Mouse (Mus musculus): ENCODE data around the gene Hmgb1. TPM values are rescaled to one million over a fixed set of nuclear protein-coding genes. Genes with fewer than 3 reads are reported as not detected.
A peak's percentile ranks its signal among the peaks of the same experiment; 100 is the strongest.

Hmgb1 gene
- polyA plus RNA-seq, 1 experiment = 107 TPM

DNA sequence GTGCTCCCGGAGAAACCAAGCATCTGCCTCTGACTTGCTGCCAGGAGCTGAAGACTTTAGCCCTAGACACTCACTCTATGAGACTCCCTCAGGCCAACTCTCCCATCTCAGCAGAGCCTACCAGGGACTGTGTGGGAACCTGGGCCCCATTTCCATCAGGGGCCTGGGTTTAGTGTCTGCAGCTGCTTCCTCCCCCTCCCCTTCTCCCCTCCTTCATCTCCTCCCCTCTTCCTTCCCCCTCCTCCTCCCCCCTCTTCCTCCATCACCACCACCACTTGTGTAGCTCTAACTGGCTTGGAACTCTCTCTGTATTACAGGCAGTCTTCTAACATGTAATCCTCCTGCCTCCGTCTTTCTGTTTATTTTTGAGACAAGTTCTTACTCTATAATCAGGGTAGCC lies 154.2 kb downstream of the Hmgb1 start:
- Histone ChIP-seq H3K4me1 (replicated peaks; ENCODE audit: control insufficient read depth, insufficient read depth, low read length) (peaks cover 24% of the 10 kb centered on the region), H3K27ac (ENCODE audit: control insufficient read depth, insufficient read depth, low read length) (peak overlapping the region; percentile 96), H3K36me3 (ENCODE audit: control insufficient read depth, insufficient read depth, low read length) (no peaks in the 10 kb centered on the region), H3K4me3 (ENCODE audit: control insufficient read depth, insufficient read depth, low read length) (no peak overlapping the region), H3K27me3 (ENCODE audit: control insufficient read depth, insufficient read depth, low read length) (no peaks in the 10 kb centered on the region)
- 10% methylated on average over 2 of the region's 2 CpGs for WGBS
- TF ChIP-seq POLR2A (IDR thresholded peaks at IDR 0.05; ENCODE audit: control insufficient read depth, extremely low read depth, insufficient read depth, low read length, poor library complexity) (no peak), CTCF (IDR thresholded peaks at IDR 0.05; ENCODE audit: borderline replicate concordance, control insufficient read depth, extremely low read depth, insufficient read depth, low read length, poor library complexity) (no peak)
- DNase-seq = peak; percentile 62

DNA sequence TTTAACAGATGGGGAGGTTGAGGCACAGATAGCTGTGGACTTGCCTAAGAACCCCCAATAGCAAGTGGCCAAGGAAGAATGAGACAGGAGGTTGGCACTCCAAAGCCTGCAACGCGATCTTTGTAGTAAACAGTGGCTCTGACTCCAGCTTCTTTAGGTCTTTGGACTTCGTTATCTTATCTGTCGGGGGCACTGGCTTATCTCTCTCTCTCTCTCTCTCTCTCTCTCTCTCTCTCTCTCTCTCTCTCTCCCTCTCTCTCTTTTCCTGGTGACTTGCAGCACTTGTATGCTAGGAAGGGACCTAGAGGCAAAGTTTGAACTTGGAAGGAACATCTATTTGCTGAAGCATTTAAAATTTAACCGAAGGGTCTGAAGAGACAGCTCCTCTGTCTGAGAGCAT lies 155.9 kb downstream of the Hmgb1 start:
- Histone ChIP-seq H3K27ac (ENCODE audit: control insufficient read depth, insufficient read depth, low read length) (no peak overlapping the region), H3K4me1 (replicated peaks; ENCODE audit: control insufficient read depth, insufficient read depth, low read length) (peaks cover 24% of the 10 kb centered on the region), H3K36me3 (ENCODE audit: control insufficient read depth, insufficient read depth, low read length) (no peaks in the 10 kb centered on the region), H3K27me3 (ENCODE audit: control insufficient read depth, insufficient read depth, low read length) (no peaks in the 10 kb centered on the region), H3K4me3 (ENCODE audit: control insufficient read depth, insufficient read depth, low read length) (no peak overlapping the region)
- DNase-seq = no peak
- 90% methylated on average over 5 of the region's 5 CpGs for WGBS
- TF ChIP-seq CTCF (IDR thresholded peaks at IDR 0.05; ENCODE audit: borderline replicate concordance, control insufficient read depth, extremely low read depth, insufficient read depth, low read length, poor library complexity) (no peak), POLR2A (IDR thresholded peaks at IDR 0.05; ENCODE audit: control insufficient read depth, extremely low read depth, insufficient read depth, low read length, poor library complexity) (no peak)

DNA sequence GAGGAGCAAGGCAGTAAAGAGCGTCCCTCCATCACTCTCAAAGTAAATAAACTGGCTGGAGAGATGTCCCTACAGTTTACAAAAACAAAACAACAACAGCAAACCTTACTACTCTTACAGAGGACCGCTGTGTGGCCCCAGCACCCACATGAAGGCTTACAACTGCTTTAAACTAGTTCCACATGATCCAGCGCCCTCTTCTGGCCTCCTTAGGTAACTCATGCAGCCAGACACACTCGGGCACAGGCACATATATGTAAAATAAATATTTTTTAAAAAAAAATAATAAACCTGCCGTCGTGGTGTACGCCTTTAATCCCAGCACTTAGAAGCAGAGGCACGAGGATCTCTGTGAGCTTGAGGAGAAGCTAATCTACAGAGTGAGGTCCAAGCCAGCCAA lies 156.9 kb downstream of the Hmgb1 start:
- Histone ChIP-seq H3K4me3 (ENCODE audit: control insufficient read depth, insufficient read depth, low read length) (no peak overlapping the region), H3K27me3 (ENCODE audit: control insufficient read depth, insufficient read depth, low read length) (no peaks in the 10 kb centered on the region), H3K4me1 (replicated peaks; ENCODE audit: control insufficient read depth, insufficient read depth, low read length) (peaks cover 24% of the 10 kb centered on the region), H3K27ac (ENCODE audit: control insufficient read depth, insufficient read depth, low read length) (no peak overlapping the region), H3K36me3 (ENCODE audit: control insufficient read depth, insufficient read depth, low read length) (no peaks in the 10 kb centered on the region)
- no peak for DNase-seq
- no peak for TF ChIP-seq CTCF (IDR thresholded peaks at IDR 0.05; ENCODE audit: borderline replicate concordance, control insufficient read depth, extremely low read depth, insufficient read depth, low read length, poor library complexity)
- TF ChIP-seq POLR2A (IDR thresholded peaks at IDR 0.05; ENCODE audit: control insufficient read depth, extremely low read depth, insufficient read depth, low read length, poor library complexity) = no peak
- 90% methylated on average over 8 of the region's 8 CpGs for WGBS

DNA sequence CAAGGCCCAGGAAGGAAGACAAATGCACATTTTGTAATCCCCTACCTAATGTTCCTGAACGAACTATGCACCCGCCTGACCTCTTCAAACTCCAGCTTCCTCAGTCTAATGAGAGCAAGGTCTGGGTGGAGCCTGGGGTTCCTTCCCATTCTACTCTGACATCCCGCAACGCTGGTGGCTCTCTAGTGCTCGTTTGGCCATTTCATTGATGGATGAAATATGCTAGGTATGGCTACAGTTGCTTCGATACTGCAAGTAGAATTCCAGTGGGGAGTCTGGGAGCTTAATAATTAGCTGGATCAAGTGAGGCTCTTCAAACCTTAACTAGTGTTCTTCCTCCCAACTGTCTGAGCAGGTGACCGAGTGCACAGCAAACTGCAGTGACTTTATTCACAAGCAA lies 163.2 kb downstream of the Hmgb1 start:
- H3K27ac ChIP-seq (ENCODE audit: control insufficient read depth, insufficient read depth, low read length) = peak overlapping the region; percentile 13; the same call in 1 of the 2 replicates
- WGBS = 46% methylated on average over 7 of the region's 7 CpGs
- H3K36me3 ChIP-seq (ENCODE audit: control insufficient read depth, insufficient read depth, low read length) = no peaks in the 10 kb centered on the region
- peaks cover 28% of the 10 kb centered on the region for H3K4me1 ChIP-seq (replicated peaks; ENCODE audit: control insufficient read depth, insufficient read depth, low read length)
- no peak for TF ChIP-seq POLR2A (IDR thresholded peaks at IDR 0.05; ENCODE audit: control insufficient read depth, extremely low read depth, insufficient read depth, low read length, poor library complexity)
- no peak for TF ChIP-seq CTCF (IDR thresholded peaks at IDR 0.05; ENCODE audit: borderline replicate concordance, control insufficient read depth, extremely low read depth, insufficient read depth, low read length, poor library complexity)
- DNase-seq = no peak
- no peak overlapping the region for H3K4me3 ChIP-seq (ENCODE audit: control insufficient read depth, insufficient read depth, low read length)
- H3K27me3 ChIP-seq (ENCODE audit: control insufficient read depth, insufficient read depth, low read length) = no peaks in the 10 kb centered on the region

DNA sequence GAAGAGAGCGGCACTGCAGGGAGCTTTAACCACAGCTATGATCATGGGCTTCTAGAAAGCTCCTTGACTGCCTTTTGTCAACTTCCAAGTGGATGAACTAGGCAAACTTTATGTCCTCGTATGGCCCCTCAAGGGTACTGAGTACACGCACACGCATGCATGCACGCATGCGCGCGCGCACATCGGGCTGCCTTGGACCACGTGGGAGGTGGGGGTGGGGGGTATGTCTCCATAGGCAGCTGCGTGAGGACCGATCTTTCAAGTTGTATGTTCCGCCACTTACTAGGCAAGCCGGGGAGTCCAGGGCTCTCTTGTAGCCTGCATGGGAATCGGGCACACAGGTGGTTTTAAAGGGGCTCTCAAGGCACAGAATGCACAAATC lies 163.6 kb downstream of the Hmgb1 start:
- Histone ChIP-seq H3K27ac (ENCODE audit: control insufficient read depth, insufficient read depth, low read length) (peak overlapping the region; percentile 13; the same call in 1 of the 2 replicates), H3K27me3 (ENCODE audit: control insufficient read depth, insufficient read depth, low read length) (no peaks in the 10 kb centered on the region), H3K4me3 (ENCODE audit: control insufficient read depth, insufficient read depth, low read length) (0 out of 2 replicates have a peak overlapping the region, but pooled peaks have one; percentile 10), H3K36me3 (ENCODE audit: control insufficient read depth, insufficient read depth, low read length) (no peaks in the 10 kb centered on the region), H3K4me1 (replicated peaks; ENCODE audit: control insufficient read depth, insufficient read depth, low read length) (peaks cover 28% of the 10 kb centered on the region)
- whole genome bisulfite sequencing = 72% methylated on average over 16 of the region's 16 CpGs
- no peak for DNase-seq
- TF ChIP-seq CTCF (IDR thresholded peaks at IDR 0.05; ENCODE audit: borderline replicate concordance, control insufficient read depth, extremely low read depth, insufficient read depth, low read length, poor library complexity) (no peak), POLR2A (IDR thresholded peaks at IDR 0.05; ENCODE audit: control insufficient read depth, extremely low read depth, insufficient read depth, low read length, poor library complexity) (no peak)

DNA sequence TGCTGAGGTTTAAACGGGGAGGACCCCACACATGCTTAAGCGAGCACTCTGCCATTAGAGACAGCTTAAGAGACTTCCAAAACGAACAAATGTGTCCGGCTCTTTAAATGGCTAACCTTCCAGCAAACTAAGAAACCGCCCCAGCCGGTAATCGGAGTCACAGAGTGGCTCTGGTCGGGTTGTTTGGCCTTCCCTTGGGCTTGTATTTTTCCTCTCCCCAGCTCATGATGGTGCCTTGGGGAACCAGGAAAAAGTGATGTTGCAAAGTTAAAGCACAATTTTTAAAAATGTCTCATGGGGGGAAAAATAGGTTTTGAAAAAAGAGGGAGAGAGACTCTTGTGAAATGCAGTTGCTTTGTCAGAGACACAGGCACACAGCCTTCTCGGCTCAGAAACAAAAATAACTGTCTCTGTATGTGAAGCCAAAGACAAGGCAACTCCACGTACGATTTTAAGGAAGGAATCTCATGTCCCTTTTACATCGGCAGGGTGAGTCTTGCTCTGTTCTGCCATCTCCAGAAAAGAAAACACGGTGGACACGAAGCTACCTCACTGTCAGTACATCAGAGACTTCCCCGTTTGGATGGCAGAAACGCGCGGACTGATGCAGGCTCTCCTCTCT lies 164.1 kb downstream of the Hmgb1 start:
- no peak for DNase-seq
- 52% methylated on average over 18 of the region's 18 CpGs for WGBS
- no peaks in the 10 kb centered on the region for H3K36me3 ChIP-seq (ENCODE audit: control insufficient read depth, insufficient read depth, low read length)
- H3K27me3 ChIP-seq (ENCODE audit: control insufficient read depth, insufficient read depth, low read length) = no peaks in the 10 kb centered on the region
- H3K4me3 ChIP-seq (ENCODE audit: control insufficient read depth, insufficient read depth, low read length) = 0 out of 2 replicates have a peak overlapping the region, but pooled peaks have one; percentile 10
- H3K4me1 ChIP-seq (replicated peaks; ENCODE audit: control insufficient read depth, insufficient read depth, low read length) = peaks cover 28% of the 10 kb centered on the region
- H3K27ac ChIP-seq (ENCODE audit: control insufficient read depth, insufficient read depth, low read length) = no peak overlapping the region
- TF ChIP-seq CTCF (IDR thresholded peaks at IDR 0.05; ENCODE audit: borderline replicate concordance, control insufficient read depth, extremely low read depth, insufficient read depth, low read length, poor library complexity) = no peak
- TF ChIP-seq POLR2A (IDR thresholded peaks at IDR 0.05; ENCODE audit: control insufficient read depth, extremely low read depth, insufficient read depth, low read length, poor library complexity) = no peak

Data from thymus, adult 2 months (tissue).